ENCODE assay signal across 14 mouse cellular contexts in the genomic region with DNA sequence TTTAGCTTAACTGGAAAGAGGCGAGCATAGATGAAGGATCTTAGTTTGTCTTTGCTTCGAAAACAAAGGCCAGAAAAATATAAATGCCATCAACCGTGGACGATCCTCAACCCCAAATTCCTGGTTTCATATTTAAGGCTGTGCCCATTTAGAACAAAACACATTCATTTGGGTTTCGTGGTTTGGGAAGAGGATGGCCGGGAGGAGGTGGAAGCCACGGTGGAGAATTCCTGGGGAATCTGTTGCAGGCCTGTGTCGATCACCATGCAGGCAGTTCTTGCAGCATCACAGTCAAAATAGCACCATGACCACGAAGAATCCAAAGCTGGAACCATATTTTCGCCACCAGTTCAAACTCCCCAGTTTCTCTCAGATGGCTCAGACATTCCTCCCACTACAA.
"Had no signal": no experiment of that assay in that cellular context is flagged by ENCODE, and none has a peak within 500 bp of the region (broad histone marks: within the 10 kb centered on the region; RNA-seq: fewer than 3 reads in every experiment).

No protein-coding gene starts in this region.

- H3K4me3 ChIP-seq: limb, embryonic 15.5 days; liver, embryonic 12.5 days; midbrain, embryonic 10.5 days; neural tube, embryonic 13.5 days had no signal

- H3K4me1 ChIP-seq: limb, embryonic 15.5 days; liver, embryonic 12.5 days; midbrain, embryonic 10.5 days; neural tube, embryonic 13.5 days had no signal

- H3K27ac ChIP-seq: limb, embryonic 15.5 days; liver, embryonic 12.5 days; midbrain, embryonic 10.5 days; neural tube, embryonic 13.5 days; stomach, postnatal 0 days had no signal

- DNase-seq: kidney, adult 8-10 months; kidney, postnatal 25 days; layer of hippocampus, adult 9-11 months; layer of hippocampus, postnatal 36 days; lung, embryonic 14.5 days; lung, postnatal 10 days; midbrain, embryonic 14.5 days; thymus, adult 2 months; thymus, postnatal 25 days had no signal
